Mouse (Mus musculus) stomach, postnatal 0 days (tissue): ENCODE measurements around the gene Pla2g3.

Experiments
- CTCF ChIP-seq: IDR thresholded peaks from 2 replicates; pipeline ENCODE4 v1.5.1; 2016; ENCODE audit warnings: antibody characterized with exemption, low read depth, mild to moderate bottlenecking, moderate library complexity
- EP300 ChIP-seq: optimal IDR thresholded peaks from 2 replicates; pipeline ENCODE3; 2016; ENCODE audit warnings: antibody characterized with exemption

- TF ChIP-seq CTCF, result no peak
- no peak for TF ChIP-seq EP300
Measured at GRCm38 (mm10) chr11:3459105-3459468, 29.0 kb upstream of the Pla2g3 start.
